Comparison of ENCODE assay signal across 9 mouse cellular contexts in genomic region chr5:120409385-120410378, GRCm38 (mm10). TPM values are rescaled to one million over a fixed set of nuclear protein-coding genes. Genes with fewer than 3 reads are reported as not detected.
A peak's percentile ranks its signal among the peaks of the same experiment; 100 is the strongest.
DNase-seq lines count a peak whose midpoint lies in the region; ATAC-seq and TF ChIP-seq lines count a peak whose summit lies in the region.
"Had no signal": no experiment of that assay in that cellular context is flagged by ENCODE, and none has a peak within 500 bp of the region (broad histone marks: within the 10 kb centered on the region; RNA-seq: fewer than 3 reads in every experiment).

No protein-coding gene starts in this region.

- no peak for ATAC-seq in cerebellum, adult (ENCODE audit: insufficient number of reproducible peaks, low FRiP score, low TSS enrichment)
- peak; percentile 83 for ATAC-seq in hindbrain, embryonic 13.5 days (ENCODE audit: low FRiP score)
- peak; percentile 75 for ATAC-seq in midbrain, embryonic 12.5 days (ENCODE audit: low FRiP score, low read depth)
- no peak for ATAC-seq in intestine, embryonic 16.5 days

- H3K9ac ChIP-seq in hindbrain, embryonic 13.5 days, result peak overlapping the region; percentile 72
- H3K9ac ChIP-seq in midbrain, embryonic 12.5 days (replicated peaks), result peak overlapping the region; percentile 32
- H3K9ac ChIP-seq in intestine, embryonic 16.5 days (ENCODE audit: low read depth, low read length), result no peak overlapping the region

- TF ChIP-seq POLR2A in cerebellum, adult 2 months (IDR thresholded peaks at IDR 0.05; ENCODE audit: borderline replicate concordance, insufficient read depth, low read length), result no peak

- peak in 1 of 2 experiments; percentile 7 for DNase-seq in cerebellum, adult 2 months
- peak; percentile 73 for DNase-seq in brain, adult 2 months (ENCODE audit: low read depth, low spot score)
- DNase-seq in lung, postnatal 10 days, result no peak
- DNase-seq in cerebellum, adult 11 months, result no peak

- H3K27me3 ChIP-seq in cerebellum, adult 2 months (ENCODE audit: control insufficient read depth, insufficient read depth, low read length), result no peaks in the 10 kb centered on the region
- peaks cover 39% of the 10 kb centered on the region for H3K27me3 ChIP-seq in hindbrain, embryonic 13.5 days
- peaks cover 84% of the 10 kb centered on the region for H3K27me3 ChIP-seq in midbrain, embryonic 12.5 days
- peaks cover 35% of the 10 kb centered on the region for H3K27me3 ChIP-seq in intestine, embryonic 16.5 days (replicated peaks; ENCODE audit: control insufficient read depth, insufficient read depth, low read length)

- peak overlapping the region; percentile 14 for H3K4me3 ChIP-seq in cerebellum, adult 2 months (replicated peaks; ENCODE audit: insufficient read depth, low read depth, low read length)
- H3K4me3 ChIP-seq in hindbrain, embryonic 13.5 days, result peak overlapping the region; percentile 33
- peak overlapping the region; percentile 28 for H3K4me3 ChIP-seq in midbrain, embryonic 12.5 days
- no peak overlapping the region for H3K4me3 ChIP-seq in intestine, embryonic 16.5 days (ENCODE audit: low read length)
- H3K4me3 ChIP-seq: megakaryocyte, embryonic 14.5 days had no signal

- no peak for TF ChIP-seq CTCF in cerebellum, adult 2 months (IDR thresholded peaks at IDR 0.05; ENCODE audit: borderline replicate concordance, insufficient read depth, low read depth, low read length)

- peak overlapping the region; percentile 57 for H3K4me2 ChIP-seq in hindbrain, embryonic 13.5 days
- H3K4me2 ChIP-seq in midbrain, embryonic 12.5 days (replicated peaks), result peak overlapping the region; percentile 58
- H3K4me2 ChIP-seq in intestine, embryonic 16.5 days (ENCODE audit: low read depth, low read length), result no peak overlapping the region

- 3% methylated on average over 41 of the region's 41 CpGs for WGBS in cerebellum, adult 2 months
- WGBS in hindbrain, embryonic 13.5 days, result under 1% methylated on average over 41 of the region's 41 CpGs
- 1% methylated on average over 41 of the region's 41 CpGs for WGBS in midbrain, embryonic 12.5 days
- WGBS in intestine, embryonic 16.5 days, result 2% methylated on average over 41 of the region's 41 CpGs

- peaks cover 6% of the 10 kb centered on the region; the same call in 1 of the 2 replicates for H3K9me3 ChIP-seq in hindbrain, embryonic 13.5 days
- peaks cover 3% of the 10 kb centered on the region for H3K9me3 ChIP-seq in midbrain, embryonic 12.5 days
- peaks cover 3% of the 10 kb centered on the region; the same call in 1 of the 2 replicates for H3K9me3 ChIP-seq in intestine, embryonic 16.5 days (ENCODE audit: control insufficient read depth, low read length)

- no peak overlapping the region for H3K27ac ChIP-seq in cerebellum, adult 2 months (ENCODE audit: insufficient read depth, low read length)
- peak overlapping the region; percentile 98 for H3K27ac ChIP-seq in hindbrain, embryonic 13.5 days
- H3K27ac ChIP-seq in midbrain, embryonic 12.5 days (replicated peaks), result peak overlapping the region; percentile 85
- no peak overlapping the region for H3K27ac ChIP-seq in intestine, embryonic 16.5 days (ENCODE audit: low read length)

- no peaks in the 10 kb centered on the region for H3K36me3 ChIP-seq in hindbrain, embryonic 13.5 days
- no peaks in the 10 kb centered on the region for H3K36me3 ChIP-seq in midbrain, embryonic 12.5 days
- H3K36me3 ChIP-seq in intestine, embryonic 16.5 days (ENCODE audit: control insufficient read depth, insufficient read depth, low read length), result no peaks in the 10 kb centered on the region

- H3K4me1 ChIP-seq in cerebellum, adult 2 months (ENCODE audit: control insufficient read depth, insufficient read depth, low read length), result no peaks in the 10 kb centered on the region
- peaks cover 24% of the 10 kb centered on the region for H3K4me1 ChIP-seq in hindbrain, embryonic 13.5 days (replicated peaks)
- peaks cover 22% of the 10 kb centered on the region for H3K4me1 ChIP-seq in midbrain, embryonic 12.5 days
- peaks cover under 1% of the 10 kb centered on the region; the same call in 1 of the 2 replicates for H3K4me1 ChIP-seq in intestine, embryonic 16.5 days (ENCODE audit: control insufficient read depth, insufficient read depth, low read length)
- H3K4me1 ChIP-seq: megakaryocyte, embryonic 14.5 days had no signal

RNA-seq across cellular contexts. Expression of gene Lhx5, which starts 21.8 kb away (rescaled TPM):
- polyA plus RNA-seq in cerebellum, adult 2 months (2012; rRNA removed), result 7.7 and 9.7 TPM in 2 replicates
- polyA plus RNA-seq in hindbrain, embryonic 13.5 days (2015; fragmentation: Nextera tagmentation; extraction: Ambion mirVana), result 48.9 and 50.7 TPM in 2 replicates
- polyA plus RNA-seq in midbrain, embryonic 12.5 days (2016; fragmentation: Nextera tagmentation; extraction: Ambion mirVana), result 45.2 and 51.9 TPM in 2 replicates
- polyA plus RNA-seq in intestine, embryonic 16.5 days (2015; fragmentation: Nextera tagmentation; extraction: Ambion mirVana), result not detected in 2 replicates

Comparison
In these comparisons a context has a peak if more than half of its experiments do, and no peak if none do; other contexts are left out.
1. H3K27ac ChIP-seq: peak in hindbrain, embryonic 13.5 days (single experiment) and midbrain, embryonic 12.5 days (single experiment); none in cerebellum, adult 2 months (single experiment) and intestine, embryonic 16.5 days (single experiment).
2. ATAC-seq: peak in hindbrain, embryonic 13.5 days (single experiment) and midbrain, embryonic 12.5 days (single experiment); none in cerebellum, adult (single experiment) and intestine, embryonic 16.5 days (single experiment).